Mouse (Mus musculus) thymus, postnatal 36 days (tissue): ENCODE data around the gene Lyl1.

Source experiments
- DNase-seq, 2 experiments: peaks; one replicate each; pipeline ENCODE4 v3.0.0; 2022; ENCODE audit warnings: mixed read lengths in 2 of 2

The Lyl1 gene

DNA sequence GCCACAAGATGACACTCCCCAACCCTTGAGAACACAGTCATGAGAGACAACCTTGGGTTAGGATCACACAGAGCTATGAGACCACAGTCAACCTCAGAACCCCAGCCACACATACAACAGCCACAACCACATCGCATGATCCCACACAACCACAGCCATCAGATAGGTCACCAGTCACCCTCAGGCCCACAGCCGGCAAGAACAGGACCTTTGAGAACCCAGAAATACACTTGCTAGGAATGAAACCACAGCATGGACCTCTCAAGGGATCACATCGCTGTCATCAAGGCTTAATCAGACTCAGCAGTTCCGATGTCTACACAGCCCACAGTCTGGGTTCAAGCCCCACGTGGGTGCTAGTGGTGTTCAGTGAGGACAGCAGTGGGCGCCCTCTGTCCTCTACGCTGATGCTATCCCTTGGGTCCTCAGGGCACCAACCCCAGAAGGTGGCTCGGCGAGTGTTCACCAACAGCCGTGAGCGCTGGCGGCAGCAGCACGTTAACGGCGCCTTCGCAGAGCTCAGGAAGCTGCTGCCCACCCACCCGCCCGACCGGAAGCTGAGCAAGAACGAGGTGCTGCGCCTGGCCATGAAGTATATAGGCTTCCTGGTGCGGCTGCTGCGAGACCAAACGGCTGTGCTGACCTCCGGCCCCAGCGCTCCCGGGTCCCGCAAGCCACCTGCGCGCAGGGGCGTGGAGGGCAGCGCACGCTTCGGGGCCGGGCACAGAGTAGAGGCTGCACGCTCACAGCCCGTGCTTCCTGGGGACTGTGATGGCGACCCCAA lies 2.4 kb downstream of the Lyl1 start:
- peak; percentile 56 to 65 for DNase-seq

- DNase-seq = peak; percentile 85 to 88
These were observed 3.1 kb downstream of the Lyl1 start for GRCm38 (mm10) chr8:84704356-84704755.

DNA sequence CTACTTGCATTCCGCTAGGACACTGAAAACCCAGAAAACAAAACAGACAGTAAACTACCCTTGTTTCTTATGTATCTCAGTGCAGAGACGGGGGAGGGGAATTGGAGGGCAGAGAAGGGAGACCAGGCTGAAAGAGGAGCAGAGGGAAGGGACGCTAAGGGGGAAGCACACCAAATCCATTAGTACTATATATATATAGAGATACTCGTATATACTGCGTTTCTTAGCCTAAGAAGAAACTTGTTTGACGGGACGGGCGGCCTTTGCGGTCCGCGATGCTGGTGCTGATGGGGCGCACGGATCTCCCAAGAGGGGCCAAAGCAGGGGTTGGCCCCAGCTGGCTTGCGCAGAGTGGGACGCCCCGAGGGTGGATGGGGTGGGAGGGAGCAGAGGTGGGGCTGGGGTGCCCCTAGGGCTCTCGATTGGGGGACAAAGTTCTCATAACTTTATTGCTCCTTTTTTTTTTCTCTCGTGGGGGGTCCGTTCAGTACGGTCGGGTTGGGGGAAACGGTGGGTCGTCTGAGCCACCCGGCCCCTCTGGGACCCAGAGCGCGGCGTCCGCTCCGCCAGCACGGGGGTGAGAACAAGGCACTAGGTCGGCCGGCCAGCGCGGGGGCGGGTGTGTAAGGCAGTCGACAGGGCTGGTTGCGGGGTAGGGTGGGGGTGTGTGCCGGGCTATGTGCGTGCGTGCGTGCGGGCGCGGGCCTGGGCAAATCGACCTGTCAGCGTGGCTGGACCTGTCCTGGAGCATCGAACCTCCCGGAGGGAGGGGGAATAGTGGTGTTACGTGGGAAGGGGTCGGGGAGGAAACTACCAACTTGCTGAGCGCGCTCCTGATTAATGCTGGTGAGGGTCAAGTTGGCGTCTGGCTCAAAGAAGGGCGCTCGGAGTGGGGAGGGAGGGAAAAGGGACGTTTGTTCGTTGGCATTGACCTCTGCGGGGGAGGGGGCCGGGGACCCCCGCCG lies 3.9 kb downstream of the Lyl1 start:
- DNase-seq = peak; percentile 25 to 49

DNA sequence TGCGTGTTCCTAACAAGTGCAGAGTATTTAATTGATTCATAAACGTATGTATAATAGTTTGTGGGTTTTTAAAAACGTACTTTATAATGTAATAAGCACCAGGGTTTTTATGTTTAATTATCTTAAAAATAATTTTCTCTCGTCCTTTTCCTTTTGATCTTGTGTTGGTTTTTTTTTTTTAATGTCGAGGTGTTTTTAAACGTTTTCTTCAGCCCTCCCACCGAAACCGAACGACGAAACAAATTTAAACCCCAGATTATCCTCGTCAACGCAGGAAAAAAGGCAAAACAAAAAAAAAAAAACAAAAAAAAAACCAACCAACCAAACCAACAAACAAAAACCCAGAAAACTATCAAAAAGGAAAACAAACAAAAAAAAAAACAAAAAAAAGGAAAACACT lies 4.7 kb downstream of the Lyl1 start:
- DNase-seq = no peak

DNA sequence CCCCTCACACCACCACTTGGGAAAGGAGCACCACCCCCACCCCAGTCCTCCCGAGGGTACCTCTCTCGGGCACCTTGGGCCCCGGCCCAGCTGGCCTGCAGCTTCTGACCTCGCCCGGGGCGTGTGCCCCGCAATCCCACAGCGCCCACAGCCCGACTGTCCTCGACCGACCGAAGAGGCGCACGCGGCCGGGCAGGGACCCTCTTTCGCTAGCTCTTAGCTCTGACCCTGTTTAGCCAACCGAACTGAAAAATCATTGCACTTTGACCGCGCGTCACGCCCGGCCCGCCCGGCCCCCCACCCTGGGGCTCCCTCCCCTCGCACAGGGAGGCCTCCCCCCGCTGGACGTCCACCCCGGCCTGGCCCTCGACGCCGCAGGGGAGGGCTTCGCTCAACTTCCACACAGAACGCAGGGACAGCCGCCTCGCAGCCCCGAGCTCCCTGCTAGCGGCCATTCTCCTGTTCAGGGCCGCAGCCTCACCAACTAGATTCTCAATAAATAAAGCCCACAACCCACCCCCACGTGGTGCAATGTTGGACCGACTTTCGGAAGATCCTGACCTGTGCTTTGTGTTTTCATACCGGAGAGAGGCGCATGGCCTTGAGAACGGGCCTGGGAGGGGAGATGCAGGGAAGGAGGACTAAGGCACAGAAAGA lies 5.5 kb downstream of the Lyl1 start:
- DNase-seq = peak; percentile 12 to 30

DNA sequence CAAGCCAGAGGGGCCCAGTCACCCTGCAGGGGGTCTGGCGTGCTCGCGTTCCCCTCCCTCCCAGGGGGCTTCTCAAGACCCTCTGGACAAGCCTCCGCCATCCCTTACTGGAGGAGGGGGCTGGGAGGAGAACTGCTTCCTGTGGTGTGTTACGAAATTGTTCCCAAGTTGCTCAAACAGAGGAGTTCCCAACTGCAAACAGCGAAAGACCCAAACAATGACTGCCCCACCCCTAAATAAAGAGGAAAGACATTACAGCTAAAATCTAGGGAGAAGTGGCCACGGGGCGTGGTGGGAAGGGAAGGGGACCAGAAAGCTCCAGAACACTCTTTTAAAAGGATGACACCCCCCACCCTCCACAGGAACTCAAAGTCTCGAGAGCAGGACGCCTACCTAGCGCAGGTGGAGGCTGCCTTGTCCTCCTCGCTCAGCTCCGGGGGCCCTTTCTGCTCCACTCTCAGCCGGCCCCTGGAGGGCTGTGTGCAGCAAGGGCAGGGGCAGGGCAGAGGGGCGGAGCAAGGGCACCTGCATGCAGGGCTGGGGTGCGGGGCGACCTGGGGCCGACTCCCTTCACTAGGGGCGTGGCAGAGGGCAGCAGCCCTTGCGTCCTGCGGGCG lies 6.1 kb downstream of the Lyl1 start:
- peak; percentile 38 to 68 for DNase-seq

GRCm38 (mm10) chr8:84708071-84708541 lies 6.8 kb downstream of the Lyl1 start:
- DNase-seq = no peak

GRCm38 (mm10) chr8:84708774-84709475 lies 7.7 kb downstream of the Lyl1 start:
- DNase-seq = peak; percentile 80 to 81

GRCm38 (mm10) chr8:84709931-84710330 lies 8.7 kb downstream of the Lyl1 start:
- no peak for DNase-seq

DNA sequence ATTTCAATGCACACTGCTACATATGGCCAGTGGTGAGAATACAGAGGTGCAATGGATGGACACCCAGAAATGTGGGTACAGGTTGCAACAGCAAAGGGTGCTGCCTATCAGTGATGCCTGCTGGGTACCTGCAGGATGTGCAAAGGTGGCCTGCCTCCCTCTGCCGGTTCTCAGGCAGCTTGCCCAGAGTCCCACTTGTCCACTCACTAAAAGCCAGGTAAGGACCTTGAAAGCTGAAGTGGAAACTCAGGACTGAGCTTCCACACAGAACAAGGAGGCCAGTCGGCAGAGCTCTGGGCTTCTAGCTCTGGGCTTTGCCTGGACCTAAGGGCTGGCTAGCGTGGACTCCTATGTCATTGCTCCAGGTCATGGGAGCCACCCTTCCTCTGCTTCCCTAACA lies 10.1 kb downstream of the Lyl1 start:
- no peak for DNase-seq

GRCm38 (mm10) chr8:84711933-84712758 lies 10.9 kb downstream of the Lyl1 start:
- DNase-seq = no peak

DNA sequence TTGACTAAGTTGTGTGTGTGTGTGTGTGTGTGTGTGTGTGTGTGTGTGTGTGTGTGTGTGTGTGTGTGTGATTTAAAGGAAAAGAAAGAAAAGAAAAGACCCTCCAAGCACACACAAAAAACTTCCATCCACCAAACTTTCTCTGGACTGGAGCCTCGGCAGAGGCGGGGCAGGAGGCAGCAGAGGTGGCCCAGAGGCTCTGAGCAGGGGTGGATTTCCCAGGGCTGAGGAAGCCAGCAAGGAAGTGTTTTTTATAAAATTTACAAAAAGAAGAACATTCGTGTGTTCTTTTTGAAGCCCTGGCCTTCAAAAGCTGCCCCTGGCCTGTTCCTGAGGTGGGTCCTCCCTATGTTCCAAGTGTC lies 11.5 kb downstream of the Lyl1 start:
- DNase-seq = no peak

- DNase-seq = no peak
These were observed 12.1 kb downstream of the Lyl1 start for GRCm38 (mm10) chr8:84713381-84713780.

DNA sequence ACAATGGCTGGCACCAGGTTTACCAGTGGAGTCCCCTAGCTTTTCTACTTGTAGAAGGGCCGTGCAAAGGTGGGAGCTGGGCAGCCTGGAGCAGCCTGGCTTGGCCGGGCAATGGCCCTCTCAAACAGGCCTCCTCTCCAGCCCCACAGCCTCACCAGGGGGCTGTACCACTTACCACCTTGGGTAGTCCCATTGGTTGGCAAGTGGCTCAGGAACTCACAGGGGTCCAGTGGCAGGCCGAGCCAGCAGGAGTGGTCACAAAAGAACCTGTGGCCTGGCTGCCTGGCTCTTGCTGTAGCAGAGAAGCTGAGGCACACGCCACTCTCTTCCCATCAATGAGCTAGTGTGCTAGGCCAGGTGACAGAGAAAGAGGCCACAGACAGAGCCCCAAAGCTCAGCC lies 12.9 kb downstream of the Lyl1 start:
- DNase-seq = no peak

- no peak for DNase-seq
These were observed 14.7 kb downstream of the Lyl1 start for GRCm38 (mm10) chr8:84715893-84716468.

GRCm38 (mm10) chr8:84716790-84717189 lies 15.5 kb downstream of the Lyl1 start:
- no peak for DNase-seq

- no peak for DNase-seq
These were observed 17.2 kb downstream of the Lyl1 start for GRCm38 (mm10) chr8:84718476-84718875.

DNA sequence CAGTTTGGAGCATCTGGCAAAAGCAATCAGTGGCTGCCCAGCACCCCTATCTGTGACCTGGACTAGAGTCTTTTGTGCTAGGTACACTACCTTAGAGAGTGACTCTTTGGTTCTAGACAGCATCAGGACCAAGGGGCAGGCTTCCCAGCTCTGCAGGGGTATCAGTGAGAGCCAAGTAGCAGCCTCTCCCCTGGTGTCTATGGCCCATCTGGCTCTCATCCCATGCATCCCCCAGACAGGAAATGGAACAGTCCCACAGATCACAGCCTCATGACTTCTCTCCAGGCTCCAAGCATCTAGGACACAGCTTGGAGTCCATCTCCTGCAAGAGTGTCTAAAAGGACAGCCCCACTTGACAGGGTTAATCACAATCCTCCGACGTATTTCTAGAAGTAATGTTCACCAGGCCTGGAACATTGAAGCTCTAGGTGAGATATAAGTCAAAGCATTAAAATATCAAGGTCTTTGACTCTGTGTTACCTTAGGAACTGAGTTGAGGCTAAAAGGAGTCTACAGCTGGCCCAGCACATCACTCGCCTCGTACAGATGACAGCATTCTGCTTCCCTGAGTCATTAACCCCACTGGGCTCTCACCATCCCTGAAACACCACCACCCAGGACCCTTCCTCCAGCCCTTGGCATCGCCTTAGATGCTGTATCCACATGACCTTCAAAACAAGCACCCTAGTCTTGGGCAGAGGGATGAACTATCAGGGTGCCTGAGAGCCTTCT lies 17.9 kb downstream of the Lyl1 start:
- DNase-seq = no peak

DNA sequence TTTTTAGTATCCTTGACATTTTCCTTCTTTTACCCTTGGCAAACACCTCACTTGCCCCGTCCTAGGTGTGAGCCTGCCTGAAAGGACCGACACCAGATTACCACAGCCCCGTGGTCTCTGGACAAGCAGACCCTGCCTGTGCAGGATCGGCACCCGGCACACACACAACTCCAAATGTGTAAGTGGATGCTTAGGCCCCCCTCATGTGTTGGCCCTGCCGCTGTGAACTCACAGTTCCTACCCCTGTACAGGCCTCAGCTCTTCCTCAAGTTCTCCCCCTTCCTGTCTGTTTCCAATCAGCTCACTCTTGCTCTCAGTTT lies 21.2 kb downstream of the Lyl1 start:
- no peak for DNase-seq
